Mouse (Mus musculus) olfactory bulb, adult 2 months (tissue): ENCODE measurements around the gene Klhl3. TPM values are rescaled to one million over a fixed set of nuclear protein-coding genes. Genes with fewer than 3 reads are reported as not detected.

Experiments
- H3K27ac ChIP-seq: fragments of 200-500 bp; 2 replicates; pipeline ENCODE4 v1.5.1; 2012; ENCODE audit warnings: low read depth, low read length; ENCODE audit not compliant: insufficient read depth
- H3K4me1 ChIP-seq: fragments of 200-500 bp; 2 replicates; pipeline ENCODE4 v1.6.1; 2012; ENCODE audit warnings: low read length; ENCODE audit not compliant: control insufficient read depth, insufficient read depth
- H3K4me3 ChIP-seq: fragments of 200-500 bp; 2 replicates; pipeline ENCODE4 v1.5.1; 2012; ENCODE audit warnings: mild to moderate bottlenecking, low read depth, low read length, moderate library complexity; ENCODE audit not compliant: insufficient read depth
- CTCF ChIP-seq: fragments of 200-500 bp; IDR thresholded peaks from 2 replicates; pipeline ENCODE4 v1.5.1; 2012; ENCODE audit warnings: low read depth, mild to moderate bottlenecking, low read length, moderate library complexity; ENCODE audit not compliant: insufficient read depth
- POLR2A ChIP-seq: fragments of 200-500 bp; IDR thresholded peaks from 2 replicates; pipeline ENCODE4 v1.6.1; 2012; ENCODE audit warnings: mild to moderate bottlenecking, low read depth, low read length, moderate library complexity; ENCODE audit not compliant: insufficient read depth
- WGBS: fragments of 180-500 bp; shearing (Covaris S2); methylation state at CpG from one replicate; pipeline ENCODE4 v1.1.7; 2018; 5-methylcytosine and 5-hydroxymethylcytosine counted together
- polyA plus RNA-seq: library from polyadenylated mRNA; stranded (reverse); fragments of >200 nt; gene quantifications from 2 replicates; pipeline ENCODE4 v1.2.4, GENCODE M21; 2012; ENCODE audit warnings: low replicate concordance; ENCODE audit not compliant: missing spikeins, insufficient read depth, insufficient read length

Gene Klhl3
- polyA plus RNA-seq, 1 experiment: not detected

DNA sequence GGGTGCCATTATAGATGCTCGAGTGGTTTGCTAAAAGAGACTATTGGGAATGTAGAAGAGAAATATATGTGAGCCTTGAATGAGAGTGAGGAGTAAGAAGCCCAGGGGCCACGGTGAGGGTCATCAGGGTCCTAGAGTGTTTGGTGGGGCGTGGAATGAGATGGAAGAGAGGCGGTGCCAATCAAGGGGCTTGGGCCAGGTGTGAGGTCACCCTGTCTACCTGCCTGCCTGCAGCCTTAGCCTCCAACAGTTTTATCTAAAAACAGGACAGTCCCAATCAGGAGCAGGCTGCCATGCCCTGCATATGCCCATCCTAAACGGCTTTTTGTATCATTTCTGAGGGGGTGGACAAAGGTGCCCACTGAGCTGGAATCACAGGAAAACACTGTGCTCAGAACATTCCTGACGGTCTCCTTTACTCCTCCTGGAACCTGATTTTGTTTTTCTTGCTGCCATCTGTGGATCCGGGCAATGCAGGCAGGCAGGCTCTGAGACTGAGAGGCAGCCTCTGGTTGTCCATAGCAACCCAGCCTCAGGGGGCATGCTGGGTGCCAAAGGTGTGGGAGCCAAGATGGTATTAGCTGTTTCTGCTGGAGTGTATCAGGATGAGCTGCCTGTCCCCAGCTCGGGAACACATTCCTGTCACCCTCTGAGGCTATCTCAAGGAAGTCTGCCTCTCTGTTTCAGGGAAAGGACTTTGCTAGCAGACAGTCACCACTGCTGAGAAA, 89.5 kb downstream of the Klhl3 start:
- H3K27ac ChIP-seq: no peak overlapping the region
- no peak for TF ChIP-seq CTCF
- H3K4me1 ChIP-seq: peaks cover 9% of the 10 kb centered on the region
- H3K4me3 ChIP-seq: no peak overlapping the region
- WGBS: 60% methylated on average over 8 of the region's 8 CpGs

DNA sequence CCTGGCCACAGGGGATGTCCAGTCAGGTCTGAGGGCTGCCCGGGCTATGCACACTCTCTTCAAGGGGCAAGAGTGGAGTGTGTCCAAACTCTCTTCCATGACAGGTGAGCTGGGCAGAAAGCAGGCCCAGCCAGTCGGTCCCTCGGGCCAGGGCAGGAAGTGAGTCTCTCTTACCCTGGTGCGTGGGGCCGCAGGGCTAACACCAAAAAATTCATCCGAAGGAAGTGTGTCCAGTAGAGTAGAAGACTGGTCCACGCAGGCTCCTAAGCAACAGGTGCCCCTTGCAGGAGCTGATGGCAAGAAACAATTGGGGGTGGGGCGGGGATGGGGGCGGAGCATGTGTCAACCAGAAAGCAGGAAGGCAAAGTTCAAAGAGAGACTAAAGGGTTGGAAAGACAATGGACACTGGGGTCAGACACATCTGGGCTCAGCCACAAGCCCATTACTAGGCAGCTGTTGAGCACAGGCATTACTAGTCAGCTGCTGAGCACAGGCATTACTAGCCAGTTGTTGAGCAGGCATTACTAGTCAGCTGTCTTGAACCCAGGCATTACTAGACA, 90.3 kb downstream of the Klhl3 start:
- H3K4me1 ChIP-seq: peaks cover 9% of the 10 kb centered on the region
- H3K27ac ChIP-seq: no peak overlapping the region
- H3K4me3 ChIP-seq: no peak overlapping the region
- TF ChIP-seq CTCF: no peak
- TF ChIP-seq POLR2A: no peak
- 84% methylated on average over 9 of the region's 9 CpGs for WGBS

DNA sequence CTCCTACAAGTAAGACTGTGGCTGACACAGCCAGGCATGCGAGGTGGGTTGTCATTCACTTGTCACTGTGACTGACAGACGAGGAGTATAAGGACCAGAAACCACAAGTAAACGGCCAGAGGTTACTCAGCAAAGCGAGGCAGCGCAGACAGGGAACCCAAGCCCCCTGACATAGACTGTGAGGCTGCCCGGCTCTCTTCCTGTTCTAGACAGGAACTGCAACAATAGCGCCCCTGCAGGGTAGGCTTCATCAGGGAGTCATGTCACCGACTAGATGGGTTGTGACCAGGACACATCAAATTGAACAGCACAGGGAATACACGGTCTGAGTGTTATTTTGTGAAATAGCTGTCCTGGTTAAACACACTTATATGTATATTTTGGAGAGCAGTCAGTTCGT, 93.0 kb downstream of the Klhl3 start:
- 79% methylated on average over 10 of the region's 10 CpGs for WGBS
- no peak for TF ChIP-seq CTCF
- TF ChIP-seq POLR2A: no peak
- Histone ChIP-seq H3K4me3 (no peak overlapping the region), H3K4me1 (peaks cover 15% of the 10 kb centered on the region), H3K27ac (no peak overlapping the region)

DNA sequence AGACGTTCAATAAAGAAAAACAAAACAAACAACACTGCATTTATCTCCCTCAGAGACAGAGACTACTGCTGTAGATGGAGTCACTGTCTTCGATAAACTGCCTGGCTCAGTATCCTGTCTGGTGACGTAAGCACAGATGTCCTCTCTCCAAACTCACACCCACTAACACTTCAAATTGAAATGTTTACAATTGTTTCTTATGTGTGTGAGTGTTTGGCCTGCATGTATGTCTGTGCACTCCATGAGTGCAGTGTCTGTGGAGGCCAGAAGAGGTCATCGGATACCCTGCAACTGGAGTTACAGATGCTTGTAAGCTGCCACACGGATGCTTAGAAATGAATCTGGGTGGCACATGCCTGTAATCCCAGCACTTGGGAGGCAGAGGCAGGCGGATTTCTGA, 96.1 kb downstream of the Klhl3 start:
- TF ChIP-seq POLR2A (no peak), CTCF (no peak)
- 60% methylated on average over 6 of the region's 6 CpGs for WGBS
- no peak overlapping the region for H3K27ac ChIP-seq
- H3K4me1 ChIP-seq: peaks cover 10% of the 10 kb centered on the region
- no peak overlapping the region for H3K4me3 ChIP-seq

DNA sequence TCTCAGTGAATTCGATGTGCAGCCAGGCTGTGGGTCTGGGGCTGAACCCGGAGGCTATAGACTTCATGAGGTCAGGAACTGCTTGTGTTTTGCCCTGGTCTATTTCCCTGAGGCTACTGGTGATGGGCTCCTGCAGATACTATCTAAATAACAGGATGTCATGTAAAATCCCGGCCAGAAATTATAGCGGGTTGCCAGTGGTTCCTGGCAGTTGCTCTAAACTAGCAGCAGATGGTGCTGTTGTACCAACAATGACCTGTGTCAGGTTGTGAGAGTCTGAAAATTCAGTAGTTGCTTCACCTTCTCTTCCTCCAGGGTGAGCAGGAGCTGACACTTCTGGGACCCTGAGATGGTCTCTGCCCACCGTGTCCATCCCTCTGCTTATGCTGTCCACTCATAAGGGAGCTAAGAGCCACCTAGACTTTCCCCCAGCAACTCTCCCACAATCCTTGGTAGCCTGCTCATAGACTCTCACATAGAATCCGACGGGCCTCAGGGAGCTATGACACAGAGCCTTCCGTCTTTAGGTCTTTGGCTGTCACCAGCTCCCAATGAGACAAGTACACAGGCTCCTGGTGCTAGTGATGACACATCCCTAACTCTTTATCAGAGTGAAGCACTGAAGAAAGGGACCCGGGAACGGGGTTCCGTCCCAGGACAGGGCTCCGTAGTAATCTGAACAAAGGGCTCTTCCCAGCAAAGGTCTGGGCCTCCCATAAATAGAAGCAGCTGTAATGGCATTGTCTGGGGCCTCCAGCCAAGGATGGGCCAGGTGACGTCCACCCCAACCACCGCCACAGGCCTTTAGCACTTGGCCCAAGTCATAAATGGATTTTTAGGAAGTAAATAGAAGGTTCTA, 101.1 kb downstream of the Klhl3 start:
- 63% methylated on average over 14 of the region's 14 CpGs for WGBS
- Histone ChIP-seq H3K4me3 (no peak overlapping the region), H3K27ac (no peak overlapping the region), H3K4me1 (peaks cover 10% of the 10 kb centered on the region)
- TF ChIP-seq CTCF (0 out of 2 replicates have a peak, but pooled peaks have one; percentile 5), POLR2A (no peak)

DNA sequence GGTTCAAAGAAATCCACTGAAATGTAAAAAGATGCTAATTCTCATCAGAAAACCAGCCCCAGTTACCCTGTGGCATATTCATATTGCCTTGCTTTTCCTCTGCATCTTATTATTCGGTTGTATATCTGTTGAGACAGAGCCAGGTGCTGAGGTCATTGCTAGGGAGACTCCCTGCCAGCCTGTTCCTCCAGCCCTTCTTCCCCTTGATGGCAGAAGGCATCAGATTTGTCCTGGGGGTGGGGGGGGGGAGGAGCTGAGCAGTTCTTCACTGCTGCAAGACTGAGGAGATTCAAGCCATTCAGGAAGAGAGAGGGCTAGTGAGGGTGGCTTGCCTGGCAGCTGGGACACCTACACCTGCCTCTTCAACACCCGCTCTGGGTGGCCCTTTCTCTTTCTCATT, 101.9 kb downstream of the Klhl3 start:
- TF ChIP-seq POLR2A (no peak), CTCF (no peak)
- WGBS: 64% methylated on average over 2 of the region's 2 CpGs
- H3K4me3 ChIP-seq: no peak overlapping the region
- H3K27ac ChIP-seq: no peak overlapping the region
- H3K4me1 ChIP-seq: peaks cover 10% of the 10 kb centered on the region

DNA sequence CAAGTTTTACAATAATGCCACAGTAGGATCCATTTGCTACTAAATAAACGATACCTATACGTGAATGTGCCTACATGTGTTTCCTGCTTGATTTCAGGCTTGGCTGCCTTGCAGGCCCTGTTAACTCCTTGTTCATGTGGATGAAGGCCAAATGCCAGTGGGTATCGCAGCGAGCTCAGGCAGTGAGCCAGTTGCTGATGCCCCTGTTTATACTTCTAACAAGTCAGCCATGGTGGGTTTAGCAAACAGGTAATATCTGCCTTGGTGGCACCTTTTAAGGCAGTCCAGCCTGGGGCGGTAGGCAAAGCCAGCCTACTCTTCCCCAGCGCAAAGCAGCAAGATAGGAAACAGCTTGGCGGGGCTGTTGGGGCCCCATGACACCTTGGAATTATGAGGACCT, 103.0 kb downstream of the Klhl3 start:
- WGBS: 83% methylated on average over 7 of the region's 7 CpGs
- no peak overlapping the region for H3K27ac ChIP-seq
- peaks cover 4% of the 10 kb centered on the region for H3K4me1 ChIP-seq
- TF ChIP-seq POLR2A: no peak
- TF ChIP-seq CTCF: no peak
- H3K4me3 ChIP-seq: no peak overlapping the region

DNA sequence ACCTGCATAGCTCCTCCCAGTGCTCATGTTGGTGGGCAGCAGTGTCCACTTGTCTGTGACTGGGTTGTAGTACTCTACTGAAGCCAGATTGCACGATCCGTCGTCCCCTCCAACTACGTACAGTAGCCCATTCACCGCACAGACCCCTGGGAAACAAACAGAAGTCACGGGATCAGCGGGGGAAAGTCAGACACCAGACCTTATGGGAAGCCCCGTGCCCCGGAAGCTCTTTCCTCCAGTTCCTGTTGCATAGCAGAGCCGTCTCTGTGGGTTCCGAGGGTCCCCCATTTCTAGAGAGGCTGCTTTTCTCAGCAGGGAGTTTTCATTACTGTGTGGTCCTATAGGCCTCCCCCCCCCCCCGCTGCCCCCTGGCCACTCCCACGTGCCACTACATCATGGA, 104.1 kb downstream of the Klhl3 start:
- H3K27ac ChIP-seq: no peak overlapping the region
- no peaks in the 10 kb centered on the region for H3K4me1 ChIP-seq
- no peak overlapping the region for H3K4me3 ChIP-seq
- WGBS: 83% methylated on average over 13 of the region's 13 CpGs
- TF ChIP-seq POLR2A (no peak), CTCF (no peak)

DNA sequence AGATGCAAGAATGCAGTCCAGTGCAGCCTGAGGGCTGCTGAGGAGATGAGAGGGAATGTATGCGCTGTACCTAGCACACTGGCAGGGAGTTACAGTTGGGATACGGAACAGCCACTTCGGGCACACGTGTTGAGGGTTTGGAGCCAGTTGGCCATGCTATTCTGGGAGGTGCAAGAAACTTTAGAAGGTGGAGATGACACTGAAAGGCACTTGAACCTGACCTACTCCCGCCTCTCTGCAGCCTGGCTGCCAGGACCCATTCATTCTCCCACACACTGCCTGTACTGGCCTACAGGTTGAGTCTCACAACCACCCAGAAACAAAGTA, 105.4 kb downstream of the Klhl3 start:
- 91% methylated on average over 5 of the region's 5 CpGs for WGBS
- Histone ChIP-seq H3K4me1 (no peaks in the 10 kb centered on the region), H3K27ac (no peak overlapping the region), H3K4me3 (no peak overlapping the region)
- TF ChIP-seq CTCF: no peak
- TF ChIP-seq POLR2A: no peak
